Mouse (Mus musculus) layer of hippocampus, adult 9-11 months (tissue): ENCODE measurements around the gene Jsrp1.

ENCODE experiments used
- DNase-seq: peaks from one replicate; pipeline ENCODE4 v3.0.0; 2022

The Jsrp1 gene

DNA sequence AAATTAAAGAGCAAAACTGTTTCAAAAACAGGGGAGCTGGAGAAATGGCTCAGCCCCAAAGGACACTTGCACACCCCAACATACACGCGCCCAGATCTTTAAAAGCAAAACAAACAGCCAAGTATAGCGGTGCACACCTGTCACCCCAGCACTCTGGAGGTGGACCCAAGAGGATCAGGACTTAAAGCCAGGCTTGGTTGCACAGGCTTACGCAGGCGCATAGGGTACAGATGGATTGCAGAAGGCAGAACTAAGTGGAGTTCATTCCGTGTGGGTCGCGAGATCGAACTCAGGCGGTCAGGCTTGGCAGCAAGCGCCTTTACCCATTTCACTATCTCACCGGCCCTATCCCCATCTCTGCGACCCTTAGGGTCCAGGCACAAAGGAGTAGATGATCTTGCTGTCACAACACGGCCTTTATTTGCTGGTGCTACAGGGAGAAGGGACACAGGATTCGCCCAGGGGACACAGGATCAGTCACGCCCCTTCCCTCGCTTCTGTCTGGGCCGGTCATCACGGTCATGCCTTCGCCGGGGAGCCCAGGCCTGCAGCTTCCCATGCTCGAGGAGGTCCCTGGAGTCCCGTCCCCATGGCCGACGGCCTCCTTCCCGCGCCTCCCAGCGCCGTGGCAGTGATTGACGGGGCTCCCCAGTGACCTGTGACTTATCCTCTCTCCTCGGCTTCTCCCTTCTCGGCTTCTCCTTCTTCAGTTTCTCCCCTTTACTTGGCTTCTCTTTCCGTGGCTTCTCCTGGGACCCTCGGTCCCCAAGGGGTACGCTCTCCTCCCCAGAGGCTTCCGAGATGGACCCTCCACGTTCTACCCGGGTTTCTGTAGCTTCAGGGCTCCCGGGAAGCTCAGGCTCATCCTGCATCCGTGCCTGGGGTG, 5.0 kb downstream of the Jsrp1 start:
- no peak for DNase-seq

DNA sequence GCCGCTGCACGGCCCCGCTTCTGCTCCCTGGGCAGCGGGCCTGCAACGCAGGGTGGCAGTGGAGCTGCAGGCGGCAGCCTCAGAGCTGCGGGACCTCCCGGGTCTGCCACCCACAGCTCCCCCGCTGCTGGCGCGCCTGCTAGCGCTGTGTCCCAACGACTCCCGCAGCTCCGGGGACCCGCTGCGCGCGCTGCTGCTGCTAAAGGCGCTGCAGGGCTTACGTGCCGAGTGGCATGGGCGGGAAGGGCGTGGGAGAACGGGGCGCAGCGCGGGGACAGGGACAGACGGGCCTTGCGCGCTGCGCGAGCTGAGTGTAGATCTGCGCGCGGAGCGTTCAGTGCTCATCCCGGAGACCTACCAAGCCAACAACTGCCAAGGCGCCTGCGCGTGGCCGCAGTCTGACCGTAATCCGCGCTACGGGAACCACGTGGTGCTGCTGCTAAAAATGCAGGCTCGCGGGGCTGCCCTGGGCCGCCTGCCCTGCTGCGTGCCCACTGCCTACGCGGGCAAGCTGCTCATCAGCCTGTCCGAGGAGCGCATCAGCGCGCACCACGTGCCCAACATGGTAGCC, 6.2 kb downstream of the Jsrp1 start:
- DNase-seq = peak; percentile 92

- DNase-seq = no peak
Measured at GRCm38 (mm10) chr10:80806341-80807056, 6.8 kb downstream of the Jsrp1 start.

- peak; percentile 70 for DNase-seq
Measured at GRCm38 (mm10) chr10:80805925-80806324, 7.4 kb downstream of the Jsrp1 start.

- no peak for DNase-seq
Measured at GRCm38 (mm10) chr10:80805322-80805721, 8.0 kb downstream of the Jsrp1 start.

- DNase-seq = no peak
Measured at GRCm38 (mm10) chr10:80804916-80805315, 8.4 kb downstream of the Jsrp1 start, which contains the start of gene Amh. Gene Amh (plus strand): TSS chr10:80805243.

DNA sequence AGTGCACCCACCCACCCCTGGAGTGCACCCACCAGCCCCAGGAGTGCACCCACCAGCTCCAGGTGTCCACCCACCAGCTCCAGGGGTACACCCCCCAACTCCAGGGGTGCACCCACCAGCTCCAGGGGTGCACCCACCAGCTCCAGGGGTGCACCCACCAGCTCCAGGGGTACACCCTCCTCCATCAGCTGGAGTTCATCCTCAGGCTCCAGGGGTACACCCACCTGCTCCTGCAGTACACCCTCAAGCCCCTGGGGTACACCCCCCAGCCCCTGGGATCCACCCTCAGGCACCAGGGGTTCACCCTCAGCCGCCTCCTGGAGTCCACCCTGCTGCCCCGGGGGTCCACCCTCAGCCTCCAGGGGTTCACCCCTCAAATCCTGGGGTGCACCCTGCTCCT, 9.0 kb downstream of the Jsrp1 start:
- no peak for DNase-seq

DNA sequence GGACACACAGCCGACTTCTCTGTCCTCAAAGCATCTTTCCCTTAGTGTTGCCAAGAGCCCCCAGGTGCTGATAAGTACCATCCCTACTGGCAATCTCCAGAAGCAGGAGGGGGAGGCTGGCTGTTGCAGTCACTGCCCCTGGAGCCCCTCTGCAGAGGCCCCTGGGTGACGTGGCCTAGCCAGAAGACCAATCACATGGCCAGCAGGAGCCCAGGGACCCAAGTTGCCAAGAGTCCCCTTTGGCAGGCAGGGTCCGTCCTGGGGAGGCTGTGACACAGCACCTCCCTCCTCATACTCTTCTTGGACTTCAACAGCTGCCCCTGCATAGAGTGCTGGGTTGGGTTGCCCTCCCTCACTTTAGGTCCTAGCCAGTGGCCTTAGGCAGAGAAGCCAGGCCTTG, 10.3 kb downstream of the Jsrp1 start:
- DNase-seq = no peak

- DNase-seq = no peak
Measured at GRCm38 (mm10) chr10:80802204-80802912, 10.9 kb downstream of the Jsrp1 start.

DNA sequence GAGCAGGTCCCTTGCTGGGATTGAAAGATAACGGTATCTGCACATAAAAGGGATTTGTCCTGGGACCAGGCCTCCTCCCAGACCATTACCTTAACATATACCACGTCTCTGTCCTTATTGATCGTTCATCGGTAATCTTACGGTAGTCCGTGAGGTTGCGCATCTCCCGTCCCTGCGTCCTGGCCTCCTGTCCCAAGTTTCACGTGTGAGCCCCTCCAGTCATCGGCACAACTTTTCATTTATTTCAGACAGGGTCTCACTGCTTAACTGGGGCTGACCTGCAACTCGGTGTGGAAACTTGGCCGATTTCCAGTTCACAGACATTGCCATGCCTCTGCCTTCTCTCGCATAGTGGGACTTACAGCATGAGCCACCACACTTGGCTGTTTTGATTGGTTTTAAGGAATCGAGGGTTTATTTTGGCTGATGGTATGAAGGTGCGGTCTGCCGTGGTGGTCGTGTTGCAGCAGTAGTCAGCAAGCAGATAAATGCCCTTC, 14.2 kb downstream of the Jsrp1 start:
- no peak for DNase-seq

DNA sequence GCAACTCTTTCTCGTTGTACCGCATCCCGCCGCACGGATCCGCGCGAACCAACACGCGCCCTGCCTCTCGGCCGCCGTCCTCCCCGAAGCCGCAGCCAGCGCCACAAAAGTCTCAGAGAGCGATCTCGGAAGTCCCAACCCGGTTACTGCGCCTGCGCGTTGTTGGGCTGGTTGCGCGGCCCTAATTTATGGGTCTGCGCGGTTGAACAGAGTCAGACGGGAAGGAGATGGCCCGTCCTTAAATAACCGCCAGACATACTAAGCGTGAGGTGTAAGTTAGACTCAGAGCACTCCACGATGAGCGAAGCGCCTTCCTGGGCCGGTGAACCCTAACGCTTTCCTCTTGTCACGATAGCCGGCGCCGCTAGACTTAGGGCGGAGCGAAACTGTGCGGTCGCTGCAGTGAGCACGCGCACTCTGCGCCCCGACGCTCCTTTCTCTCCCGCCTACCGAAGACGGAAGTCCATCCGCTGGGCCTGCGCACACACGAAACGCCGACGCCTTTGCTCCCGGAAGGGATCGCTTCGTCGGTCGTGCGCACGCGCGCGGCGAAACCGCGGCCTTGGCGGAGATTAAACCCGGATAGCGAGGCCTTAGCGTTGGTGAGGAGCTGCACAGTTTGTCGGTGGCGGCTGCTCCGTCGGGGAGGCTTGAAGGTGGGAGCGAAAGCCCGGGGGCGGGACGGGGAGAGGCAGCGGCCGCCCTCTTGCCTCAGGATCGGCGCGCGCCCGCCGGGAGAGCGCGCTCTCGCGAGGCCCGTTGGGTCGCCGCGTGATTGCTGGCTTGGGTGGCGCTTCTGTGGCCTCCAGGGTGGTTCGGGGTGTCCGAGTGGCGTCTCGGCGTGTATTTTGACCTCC, 14.9 kb downstream of the Jsrp1 start, which contains the start of the genes Sf3a2 and Plekhj1:
Gene Sf3a2, plus strand, starts transcription at position 49 of the 857 bp plus-strand sequence.
Gene Plekhj1, minus strand, starts transcription at position 477 of the 857 bp plus-strand sequence.
- DNase-seq = peak; percentile 97

- DNase-seq = no peak
Measured at GRCm38 (mm10) chr10:80797186-80798149, 15.8 kb downstream of the Jsrp1 start.

- DNase-seq = no peak
Measured at GRCm38 (mm10) chr10:80796307-80796848, 16.9 kb downstream of the Jsrp1 start.

DNA sequence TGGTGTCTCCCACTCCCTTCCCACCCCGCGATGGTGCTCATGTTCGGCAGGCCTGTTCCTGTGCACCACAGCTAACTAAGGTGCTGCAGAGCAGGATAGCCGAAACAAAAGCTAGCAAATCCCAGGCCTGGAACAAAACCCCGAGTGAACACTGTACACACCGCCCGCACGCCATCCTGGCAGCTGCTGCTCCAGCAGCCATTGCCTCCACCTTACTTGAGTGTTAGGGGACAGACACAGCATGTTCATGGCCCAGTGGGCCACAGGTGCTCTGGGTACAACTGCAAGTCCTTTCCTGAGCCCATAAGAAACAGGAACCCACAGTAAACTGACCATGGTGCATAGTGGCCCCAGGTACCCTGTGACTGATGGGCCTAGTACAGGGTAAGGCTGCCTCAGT, 18.5 kb downstream of the Jsrp1 start:
- DNase-seq = no peak

- DNase-seq = no peak
Measured at GRCm38 (mm10) chr10:80793803-80794202, 19.5 kb downstream of the Jsrp1 start.

DNA sequence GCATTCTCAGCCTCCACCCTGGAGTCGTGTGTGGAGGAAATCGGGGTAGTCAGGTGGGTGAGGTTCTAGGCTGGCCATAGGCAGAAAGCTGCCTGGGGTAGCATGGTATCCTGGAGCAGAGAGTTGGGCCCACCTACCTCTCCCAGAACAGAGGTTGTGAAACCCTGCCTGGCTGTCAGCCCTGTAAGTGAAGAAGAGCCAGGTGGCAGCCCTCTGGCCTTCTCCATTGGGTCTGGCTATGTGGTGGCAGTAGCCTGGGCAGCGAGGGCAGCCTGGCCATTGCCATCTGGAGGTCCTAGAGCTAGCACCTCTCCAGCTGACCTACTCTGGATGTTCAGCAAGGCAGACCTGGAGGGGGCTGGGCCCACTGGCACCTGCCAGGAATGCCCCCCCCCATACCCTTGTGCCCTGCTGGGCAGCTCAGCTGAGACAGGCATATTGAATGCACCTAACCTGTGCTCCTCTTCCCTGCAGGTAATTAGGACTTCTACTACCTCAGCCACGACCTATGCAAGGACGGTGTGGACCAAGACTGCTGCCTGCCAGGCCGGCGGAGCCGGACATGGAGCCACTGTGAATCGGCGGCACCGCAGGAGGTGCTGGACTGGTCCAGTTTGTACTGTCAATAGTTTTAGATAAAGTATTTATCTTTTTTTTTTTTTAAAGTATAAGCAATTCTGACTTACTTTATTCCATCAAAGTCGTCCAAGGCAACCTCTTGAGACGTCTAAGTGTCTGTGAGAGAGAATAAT, 20.1 kb downstream of the Jsrp1 start:
- no peak for DNase-seq

DNA sequence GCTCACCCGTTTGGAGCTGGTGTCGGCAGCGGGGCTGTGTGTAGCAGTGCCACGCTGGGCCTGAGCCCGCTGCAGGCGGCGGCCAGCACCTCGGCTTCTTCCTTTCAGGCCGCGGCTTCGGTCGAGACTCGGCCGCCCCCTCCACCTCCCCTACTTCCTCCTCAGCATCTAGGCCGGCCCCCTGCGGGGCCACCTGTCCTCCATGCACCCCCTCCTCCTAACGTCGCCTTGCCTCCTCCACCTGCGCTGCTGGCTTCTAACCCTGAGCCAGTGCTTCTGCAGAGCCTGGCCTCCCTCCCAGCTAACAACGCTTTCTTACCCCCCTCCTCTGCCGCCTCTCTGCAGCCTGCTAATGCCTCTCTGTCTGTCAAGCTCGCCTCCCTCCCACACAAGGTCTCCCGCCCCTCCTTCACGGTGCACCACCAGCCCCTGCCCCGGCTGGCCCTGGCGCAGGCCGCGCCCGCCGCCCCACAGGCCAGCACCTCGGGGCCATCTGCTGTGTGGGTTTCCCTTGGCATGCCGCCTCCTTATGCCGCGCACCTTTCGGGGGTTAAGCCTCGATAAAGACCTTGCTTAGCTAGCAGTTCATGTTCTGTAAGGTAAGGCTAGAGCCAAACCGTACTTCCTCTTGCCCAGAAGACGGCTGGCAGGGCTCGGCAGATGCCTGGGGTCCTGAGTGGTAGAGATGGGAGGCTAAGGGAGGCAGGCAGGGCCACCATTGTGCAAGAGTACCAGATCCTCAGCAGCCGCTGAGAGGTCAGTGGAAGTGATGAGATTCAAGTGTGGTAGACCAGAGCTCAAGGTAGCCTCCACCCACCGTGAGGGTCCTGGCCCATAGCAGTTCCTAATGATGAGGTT, 20.9 kb downstream of the Jsrp1 start:
- DNase-seq = no peak

DNA sequence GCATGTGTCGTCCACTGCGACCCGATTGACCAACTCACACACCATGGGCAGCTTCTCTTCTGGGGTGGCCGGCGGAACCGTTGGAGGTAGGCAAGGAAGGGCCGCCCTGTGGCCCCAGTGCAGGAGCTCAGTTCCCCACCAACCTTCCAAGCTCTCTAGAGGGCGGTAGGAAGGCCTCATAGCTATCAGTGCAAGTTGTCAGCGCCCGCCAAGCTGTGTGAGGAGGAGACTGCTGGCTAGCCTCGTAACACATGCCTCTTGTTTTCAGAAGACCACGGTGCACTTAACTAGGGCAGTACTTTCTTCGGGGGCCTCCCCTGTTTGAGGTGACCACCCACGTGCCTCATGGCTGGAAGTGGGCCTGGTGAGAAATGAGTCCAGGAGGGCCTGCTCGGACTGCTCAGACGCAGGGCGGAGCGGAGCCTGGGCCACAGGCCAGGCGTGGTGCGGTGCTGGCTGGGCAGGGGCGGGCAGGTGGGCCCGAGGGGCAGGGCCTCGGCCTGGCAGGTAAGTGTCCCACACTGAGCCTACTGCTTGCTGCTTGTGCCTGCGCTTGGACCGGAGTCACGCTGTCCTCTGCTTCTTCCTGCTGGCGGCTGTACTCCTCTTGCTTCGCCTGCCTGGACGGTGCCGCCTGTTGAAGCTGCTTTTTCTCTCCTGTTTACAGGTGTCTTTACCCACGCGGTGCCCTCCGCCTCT, 21.7 kb downstream of the Jsrp1 start:
- DNase-seq = no peak
